In genomic region chr17:26381613-26382012, GRCm38 (mm10) we compare ENCODE assay signal across 8 mouse cellular contexts. TPM values are rescaled to one million over a fixed set of nuclear protein-coding genes. Genes with fewer than 3 reads are reported as not detected.
DNase-seq lines count a peak whose midpoint lies in the region; ATAC-seq lines count a peak whose summit lies in the region.

No protein-coding gene starts in this region.

- no peak overlapping the region for H3K4me2 ChIP-seq in kidney, embryonic 14.5 days (replicated peaks; ENCODE audit: low read depth, low read length)
- H3K4me2 ChIP-seq in forebrain, embryonic 14.5 days (ENCODE audit: low read length) = no peak overlapping the region
- no peak overlapping the region for H3K4me2 ChIP-seq in midbrain, embryonic 13.5 days (replicated peaks)

- no peak for DNase-seq in kidney, postnatal 10 days
- DNase-seq in brain, adult 2 months (ENCODE audit: low read depth, low spot score) = peak; percentile 43
- no peak for DNase-seq in forebrain, embryonic 14.5 days (ENCODE audit: low spot score)
- DNase-seq in testis, postnatal 10 days (ENCODE audit: low spot score) = no peak
- DNase-seq in spleen, postnatal 14 days (ENCODE audit: low spot score in 2 of 2) = no peak

- 59% methylated on average over 5 of the region's 5 CpGs for WGBS in kidney, embryonic 14.5 days
- 63% methylated on average over 5 of the region's 5 CpGs for WGBS in forebrain, embryonic 14.5 days
- WGBS in midbrain, embryonic 13.5 days = 67% methylated on average over 5 of the region's 5 CpGs

- H3K27me3 ChIP-seq in kidney, embryonic 14.5 days (ENCODE audit: control insufficient read depth, insufficient read depth, low read length) = no peaks in the 10 kb centered on the region
- no peaks in the 10 kb centered on the region for H3K27me3 ChIP-seq in forebrain, embryonic 14.5 days (replicated peaks; ENCODE audit: control insufficient read depth, insufficient read depth, low read length)
- no peaks in the 10 kb centered on the region for H3K27me3 ChIP-seq in midbrain, embryonic 13.5 days

- no peaks in the 10 kb centered on the region for H3K36me3 ChIP-seq in kidney, embryonic 14.5 days (ENCODE audit: control insufficient read depth, insufficient read depth, low read length)
- H3K36me3 ChIP-seq in forebrain, embryonic 14.5 days (ENCODE audit: control insufficient read depth, insufficient read depth, low read length) = no peaks in the 10 kb centered on the region
- no peaks in the 10 kb centered on the region for H3K36me3 ChIP-seq in midbrain, embryonic 13.5 days

- ATAC-seq in kidney, embryonic 14.5 days (ENCODE audit: low FRiP score, low TSS enrichment) = no peak
- no peak for ATAC-seq in forebrain, embryonic 14.5 days
- ATAC-seq in midbrain, embryonic 13.5 days = peak; percentile 2; the same call in 1 of the 2 replicates
- no peak for ATAC-seq in CD4-positive, CD25-positive, alpha-beta regulatory T cell, adult 4 months

- H3K9ac ChIP-seq in kidney, embryonic 14.5 days (ENCODE audit: low read depth, low read length) = no peak overlapping the region
- H3K9ac ChIP-seq in forebrain, embryonic 14.5 days (ENCODE audit: low read length) = no peak overlapping the region
- no peak overlapping the region for H3K9ac ChIP-seq in midbrain, embryonic 13.5 days (replicated peaks)

- no peak overlapping the region for H3K4me3 ChIP-seq in kidney, embryonic 14.5 days (ENCODE audit: low read length)
- no peak overlapping the region for H3K4me3 ChIP-seq in forebrain, embryonic 14.5 days (ENCODE audit: low read depth, low read length)
- H3K4me3 ChIP-seq in midbrain, embryonic 13.5 days (replicated peaks) = no peak overlapping the region

- peaks cover 21% of the 10 kb centered on the region for H3K4me1 ChIP-seq in kidney, embryonic 14.5 days (ENCODE audit: control insufficient read depth, insufficient read depth, low read length)
- peaks cover 5% of the 10 kb centered on the region; the same call in 1 of the 2 replicates for H3K4me1 ChIP-seq in forebrain, embryonic 14.5 days (ENCODE audit: control insufficient read depth, insufficient read depth, low read length)
- peaks cover 24% of the 10 kb centered on the region for H3K4me1 ChIP-seq in midbrain, embryonic 13.5 days (replicated peaks)

- H3K27ac ChIP-seq in kidney, embryonic 14.5 days (ENCODE audit: low read depth, low read length) = peak overlapping the region; percentile 32; the same call in 1 of the 2 replicates
- H3K27ac ChIP-seq in forebrain, embryonic 14.5 days (ENCODE audit: low read depth, low read length) = peak overlapping the region; percentile 84
- peak overlapping the region; percentile 61 for H3K27ac ChIP-seq in midbrain, embryonic 13.5 days

- H3K9me3 ChIP-seq in kidney, embryonic 14.5 days (ENCODE audit: control insufficient read depth, low read length) = no peaks in the 10 kb centered on the region
- H3K9me3 ChIP-seq in forebrain, embryonic 14.5 days (replicated peaks; ENCODE audit: control insufficient read depth, low read length) = no peaks in the 10 kb centered on the region
- H3K9me3 ChIP-seq in midbrain, embryonic 13.5 days = no peaks in the 10 kb centered on the region

RNA-seq across cellular contexts. Expression of gene Neurl1b, which starts 33.0 kb away (rescaled TPM):
- polyA plus RNA-seq in kidney, embryonic 14.5 days (2014; fragmentation: Nextera tagmentation; extraction: Ambion mirVana) = 1.6 and 2.9 TPM in 2 replicates
- 2.0 and 3.2 TPM in 2 replicates for polyA plus RNA-seq in forebrain, embryonic 14.5 days (2014; fragmentation: Nextera tagmentation; extraction: Ambion mirVana)
- 0.75 and 0.82 TPM in 2 replicates for polyA plus RNA-seq in midbrain, embryonic 13.5 days (2015; fragmentation: Nextera tagmentation; extraction: Ambion mirVana)
- polyA plus RNA-seq in CD4-positive, CD25-positive, alpha-beta regulatory T cell, adult 4 months (2017; shearing (Covaris generic)) = under 1 TPM; 0.13 to 0.22 TPM

Comparison
In these comparisons a context has a peak if more than half of its experiments do, and no peak if none do; other contexts are left out.
1. H3K27ac ChIP-seq: peak in every context shown above with its lines; median percentile 84 in forebrain, embryonic 14.5 days; 61 in midbrain, embryonic 13.5 days; 32 in kidney, embryonic 14.5 days.